Mouse (Mus musculus): ENCODE data around the gene Ppp1r13l. TPM values are rescaled to one million over a fixed set of nuclear protein-coding genes. Genes with fewer than 3 reads are reported as not detected.

Gene Ppp1r13l
- 8.3 and 12.6 TPM in 2 replicates for polyA plus RNA-seq (2015; fragmentation: Nextera tagmentation; extraction: Ambion mirVana)

DNA sequence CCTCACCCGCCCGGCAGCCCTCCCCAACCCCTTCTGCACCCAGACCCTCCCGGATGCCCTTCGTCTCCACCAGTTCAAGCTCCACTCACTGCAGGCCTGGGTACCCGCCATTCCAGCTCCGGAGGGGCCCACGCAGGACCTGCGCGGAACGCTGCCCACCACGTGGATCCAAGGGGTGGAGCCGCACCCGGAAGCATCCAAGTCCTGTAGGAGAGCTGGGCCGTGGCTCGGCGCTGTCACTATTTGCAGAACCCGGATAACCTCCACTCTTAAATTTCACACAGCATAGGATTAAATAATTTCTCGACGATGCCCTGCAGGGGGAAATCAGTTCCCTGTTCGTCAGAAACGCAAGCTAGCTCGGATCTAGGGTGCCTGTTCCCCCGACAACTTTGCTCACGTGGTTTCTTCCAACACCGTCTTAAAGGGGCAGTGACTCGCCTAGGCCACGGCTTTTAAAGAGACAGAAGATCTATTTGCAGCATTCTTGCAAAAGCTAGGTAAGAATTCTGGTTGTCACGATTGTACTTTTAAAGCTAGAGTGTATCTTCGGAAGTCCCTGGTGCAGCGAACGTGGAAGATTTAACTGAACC lies at the start of gene Ppp1r13l, which contains the start of gene Cd3eap:
Gene Ppp1r13l, plus strand, starts transcription at position 451 of the 593 bp plus-strand sequence.
Gene Cd3eap, minus strand, starts transcription at position 185 of the 593 bp plus-strand sequence.
- peak; percentile 73 for ATAC-seq (ENCODE audit: insufficient number of reproducible peaks, insufficient read depth, low FRiP score, low TSS enrichment, low read depth)
- H3K9ac ChIP-seq, result peak within 1 kb of the TSS; percentile 76
- peak within 1 kb of the TSS; percentile 66 for H3K4me3 ChIP-seq

DNA sequence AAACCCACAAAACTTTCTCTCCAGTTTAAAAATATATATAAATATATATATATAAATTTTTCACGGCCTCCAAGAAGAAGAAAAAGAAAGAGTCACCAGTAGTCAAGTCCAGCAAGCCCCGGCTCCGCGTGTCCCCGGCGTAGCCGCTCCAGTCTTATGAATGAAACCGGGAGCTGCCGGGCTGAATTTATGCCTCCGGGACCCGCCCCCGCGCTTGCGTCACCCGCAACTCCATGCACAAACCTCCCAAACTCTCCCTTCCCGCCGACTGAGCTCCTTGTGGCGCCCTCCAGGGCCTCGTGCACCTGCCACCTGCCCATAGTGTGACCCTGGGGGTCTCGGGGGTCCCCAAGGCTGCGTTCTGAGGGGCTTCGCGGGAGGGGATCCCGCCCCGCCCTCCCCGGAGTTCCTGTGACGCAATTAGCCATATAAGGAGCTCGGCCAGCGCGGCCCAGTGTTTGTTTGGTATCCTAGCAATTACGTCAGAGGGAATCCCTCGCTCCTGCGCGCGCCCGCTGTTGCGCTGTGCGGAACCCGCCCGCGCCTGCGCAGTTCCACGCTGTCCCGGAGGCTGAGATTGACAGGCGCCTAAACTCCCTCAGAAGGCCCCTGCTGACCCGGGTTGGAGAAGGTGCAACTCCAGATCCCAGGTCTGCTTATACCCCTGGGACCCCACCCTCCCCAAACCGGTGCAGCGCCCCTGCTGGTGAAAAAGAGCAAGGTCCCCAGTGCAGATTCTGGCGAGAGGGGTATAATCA lies 49.5 kb upstream of the Ppp1r13l start, which contains the start of gene Fosb:
Gene Fosb, minus strand, starts transcription at position 168 of the 758 bp plus-strand sequence.
- H3K4me3 ChIP-seq, result peak within 1 kb of the TSS; percentile 66
- under 1% methylated on average over 48 of the region's 49 CpGs for WGBS
- peaks cover 53% of the 10 kb centered on the region for H3K27me3 ChIP-seq
- peak within 1 kb of the TSS; percentile 99 for H3K4me2 ChIP-seq
- H3K9me3 ChIP-seq, result no peaks in the 10 kb centered on the region
- peaks cover 23% of the 10 kb centered on the region for H3K4me1 ChIP-seq
- no peaks in the 10 kb centered on the region for H3K36me3 ChIP-seq
- peak within 1 kb of the TSS; percentile 39; the same call in 1 of the 2 replicates for H3K27ac ChIP-seq
- peak; percentile 73 for ATAC-seq (ENCODE audit: insufficient number of reproducible peaks, insufficient read depth, low FRiP score, low TSS enrichment, low read depth)
- H3K9ac ChIP-seq, result peak within 1 kb of the TSS; percentile 73

More for the DNA sequence above, at the start of gene Ppp1r13l, which contains the start of gene Cd3eap:
- H3K4me2 ChIP-seq, result peak within 1 kb of the TSS; percentile 98
- H3K9me3 ChIP-seq, result no peaks in the 10 kb centered on the region
- WGBS, result 1% methylated on average over 30 of the region's 31 CpGs
- H3K36me3 ChIP-seq, result peaks cover 32% of the 10 kb centered on the region
- peaks cover 43% of the 10 kb centered on the region for H3K4me1 ChIP-seq
- H3K27me3 ChIP-seq, result peaks cover 11% of the 10 kb centered on the region
- H3K27ac ChIP-seq, result peak within 1 kb of the TSS; percentile 71

DNA sequence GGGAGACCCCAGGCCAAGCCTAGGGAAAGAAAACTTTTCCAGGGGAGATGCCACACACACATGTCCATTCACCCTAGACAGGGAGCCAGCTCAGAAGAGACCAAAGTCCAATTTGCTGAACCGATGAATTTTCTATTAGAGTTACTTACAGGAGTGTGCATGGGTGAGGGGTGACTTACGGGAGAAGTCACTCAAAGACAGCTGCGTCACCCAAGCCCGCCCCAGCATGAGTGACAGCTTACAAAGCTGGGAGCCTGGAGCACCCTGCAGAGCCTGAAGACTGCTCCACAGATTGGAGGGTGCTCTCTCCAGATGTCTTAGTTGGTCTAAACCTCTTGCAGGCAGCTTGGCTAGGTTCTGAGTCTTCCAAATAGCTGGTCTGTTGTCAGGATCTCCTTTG lies 47.6 kb upstream of the Ppp1r13l start:
- H3K4me3 ChIP-seq, result no peak overlapping the region
- WGBS, result 47% methylated on average over 4 of the region's 4 CpGs
- H3K27me3 ChIP-seq, result peaks cover 48% of the 10 kb centered on the region
- H3K4me2 ChIP-seq, result no peak overlapping the region
- no peaks in the 10 kb centered on the region for H3K9me3 ChIP-seq
- no peak overlapping the region for H3K9ac ChIP-seq
- no peak for ATAC-seq (ENCODE audit: insufficient number of reproducible peaks, insufficient read depth, low FRiP score, low TSS enrichment, low read depth)
- H3K27ac ChIP-seq, result no peak overlapping the region
- H3K4me1 ChIP-seq, result peaks cover 20% of the 10 kb centered on the region
- H3K36me3 ChIP-seq, result no peaks in the 10 kb centered on the region

DNA sequence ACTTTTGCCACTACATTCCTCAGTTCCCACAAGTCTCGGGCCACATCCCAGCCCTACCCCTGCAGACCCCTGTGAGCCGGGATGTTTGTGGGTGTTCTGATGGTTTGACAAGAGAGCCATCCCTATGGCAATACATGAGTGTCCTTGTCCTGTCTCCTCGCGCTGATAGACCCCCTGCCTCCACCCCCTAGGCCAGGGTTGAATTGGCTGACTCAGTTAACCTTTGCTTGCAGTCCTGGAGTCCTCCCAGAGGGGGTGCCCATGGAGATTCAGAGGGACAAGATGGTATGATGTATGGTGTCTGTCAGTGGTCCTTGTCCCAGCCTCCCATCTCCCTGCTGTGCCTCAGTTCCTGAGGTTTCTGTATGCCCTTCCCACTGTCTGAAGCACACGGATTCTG lies 45.5 kb upstream of the Ppp1r13l start:
- H3K9ac ChIP-seq, result no peak overlapping the region
- H3K4me3 ChIP-seq, result no peak overlapping the region
- H3K27ac ChIP-seq, result no peak overlapping the region
- WGBS, result 47% methylated on average over 5 of the region's 5 CpGs
- H3K4me2 ChIP-seq, result no peak overlapping the region
- no peak for ATAC-seq (ENCODE audit: insufficient number of reproducible peaks, insufficient read depth, low FRiP score, low TSS enrichment, low read depth)
- peaks cover 10% of the 10 kb centered on the region for H3K4me1 ChIP-seq
- peaks cover 61% of the 10 kb centered on the region for H3K27me3 ChIP-seq
- H3K9me3 ChIP-seq, result no peaks in the 10 kb centered on the region
- no peaks in the 10 kb centered on the region for H3K36me3 ChIP-seq

DNA sequence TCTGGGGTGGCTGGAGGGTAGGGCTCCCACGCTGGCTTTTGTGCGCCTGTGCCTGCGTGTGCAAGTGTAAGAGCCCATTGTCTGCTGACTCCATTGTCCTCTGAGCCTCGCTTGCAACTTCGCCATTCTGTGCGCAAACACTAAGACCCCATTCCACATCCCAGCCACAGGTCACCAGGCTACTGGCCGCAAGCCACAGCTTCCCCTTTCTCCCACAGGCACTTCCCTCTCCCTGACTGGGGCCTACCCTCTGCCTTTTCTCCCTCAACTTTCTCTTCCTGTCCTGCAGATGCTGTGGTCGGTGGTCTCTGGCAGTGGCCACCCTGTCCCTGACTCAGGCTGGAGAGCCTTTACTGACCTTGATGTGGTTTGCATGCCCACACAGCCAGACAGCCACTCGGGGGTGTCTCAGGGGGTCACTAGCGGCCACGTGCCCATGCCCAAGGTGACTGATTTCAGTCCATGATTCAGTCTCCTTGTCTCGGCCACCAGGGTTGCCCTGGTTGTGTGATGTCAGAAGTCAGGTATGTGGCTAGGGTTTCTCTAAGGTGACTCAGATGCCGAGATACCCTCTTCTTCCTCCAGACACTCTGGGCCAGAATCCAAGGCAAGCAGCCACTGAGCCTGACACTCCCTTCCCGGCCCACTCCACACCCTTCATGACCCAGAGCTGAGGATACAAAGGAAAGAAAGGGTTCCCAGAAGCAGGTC lies 42.9 kb upstream of the Ppp1r13l start:
- Histone ChIP-seq H3K9ac (peak overlapping the region; percentile 0; the same call in 1 of the 2 replicates), H3K9me3 (no peaks in the 10 kb centered on the region), H3K4me3 (no peak overlapping the region), H3K27me3 (peaks cover 67% of the 10 kb centered on the region), H3K4me2 (no peak overlapping the region), H3K27ac (no peak overlapping the region), H3K4me1 (peaks cover 11% of the 10 kb centered on the region), H3K36me3 (no peaks in the 10 kb centered on the region)
- 48% methylated on average over 14 of the region's 14 CpGs for WGBS
- no peak for ATAC-seq (ENCODE audit: insufficient number of reproducible peaks, insufficient read depth, low FRiP score, low TSS enrichment, low read depth)

DNA sequence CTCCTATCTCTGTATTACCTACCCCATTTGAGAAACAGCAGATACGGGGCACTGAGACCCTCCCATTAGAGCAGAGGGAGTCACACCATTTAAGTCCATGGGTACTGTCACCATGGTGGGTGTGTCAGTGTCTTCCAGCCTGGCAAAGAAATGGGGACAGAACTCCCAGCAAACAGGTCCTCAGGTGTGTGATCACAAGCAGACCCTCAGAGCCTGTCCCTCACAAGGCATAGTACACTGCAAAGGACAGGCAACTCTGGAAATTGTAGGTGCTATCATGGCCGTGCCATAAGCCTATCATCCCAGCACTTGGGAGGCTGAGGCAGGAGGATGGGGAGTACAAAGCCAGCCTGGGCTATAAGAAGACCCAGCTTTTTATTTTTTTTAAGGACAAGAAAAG lies 41.3 kb upstream of the Ppp1r13l start:
- no peaks in the 10 kb centered on the region for H3K36me3 ChIP-seq
- no peak overlapping the region for H3K9ac ChIP-seq
- no peak overlapping the region for H3K27ac ChIP-seq
- no peak overlapping the region for H3K4me3 ChIP-seq
- H3K4me1 ChIP-seq, result peaks cover 11% of the 10 kb centered on the region
- ATAC-seq (ENCODE audit: insufficient number of reproducible peaks, insufficient read depth, low FRiP score, low TSS enrichment, low read depth), result no peak
- no peak overlapping the region for H3K4me2 ChIP-seq
- 67% methylated on average over 2 of the region's 2 CpGs for WGBS
- H3K27me3 ChIP-seq, result peaks cover 62% of the 10 kb centered on the region
- H3K9me3 ChIP-seq, result no peaks in the 10 kb centered on the region

DNA sequence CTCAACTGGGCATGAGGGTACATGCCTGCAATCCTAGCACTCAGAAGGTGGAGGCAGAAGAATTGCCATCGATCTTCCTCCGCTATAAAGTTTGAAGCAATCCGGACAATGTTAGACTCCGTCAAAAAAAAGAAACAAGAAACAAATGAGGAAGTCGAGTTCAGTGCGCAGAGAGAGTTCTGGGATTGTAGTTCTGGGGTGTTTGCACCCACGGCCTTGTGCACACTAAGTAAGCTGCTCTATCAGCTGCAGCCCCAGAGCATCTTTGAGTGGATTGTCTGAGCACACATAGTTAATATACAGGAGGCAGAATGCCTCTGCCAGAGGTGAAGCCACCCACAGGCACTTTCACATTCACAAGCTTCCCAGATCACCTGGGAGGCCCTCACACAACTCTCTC lies 40.9 kb upstream of the Ppp1r13l start:
- Histone ChIP-seq H3K27ac (no peak overlapping the region), H3K4me1 (peaks cover 11% of the 10 kb centered on the region), H3K4me3 (no peak overlapping the region), H3K4me2 (no peak overlapping the region), H3K9me3 (no peaks in the 10 kb centered on the region), H3K9ac (no peak overlapping the region), H3K36me3 (no peaks in the 10 kb centered on the region), H3K27me3 (peaks cover 57% of the 10 kb centered on the region)
- WGBS, result 72% methylated on average over 7 of the region's 7 CpGs
- no peak for ATAC-seq (ENCODE audit: insufficient number of reproducible peaks, insufficient read depth, low FRiP score, low TSS enrichment, low read depth)

DNA sequence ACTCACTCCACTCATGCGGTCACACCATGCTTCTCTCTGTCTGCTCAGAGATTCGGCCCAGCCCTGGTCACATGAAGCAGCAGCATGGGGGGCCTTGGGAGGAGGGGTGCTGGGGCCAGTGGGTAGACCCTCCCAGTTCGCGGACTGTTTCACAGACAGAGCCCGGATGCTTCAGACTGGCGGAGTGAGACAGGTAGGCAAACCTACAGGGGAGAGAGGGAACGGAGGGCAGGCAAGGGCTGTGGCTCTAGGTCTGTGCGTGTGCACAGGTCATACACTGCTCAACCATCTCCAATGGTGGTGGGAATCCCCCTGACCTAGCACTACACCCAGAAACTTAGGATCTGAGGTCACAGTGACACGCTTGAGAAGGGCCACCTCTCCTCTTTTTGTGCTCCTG lies 40.1 kb upstream of the Ppp1r13l start:
- no peak overlapping the region for H3K27ac ChIP-seq
- H3K27me3 ChIP-seq, result peaks cover 50% of the 10 kb centered on the region

DNA sequence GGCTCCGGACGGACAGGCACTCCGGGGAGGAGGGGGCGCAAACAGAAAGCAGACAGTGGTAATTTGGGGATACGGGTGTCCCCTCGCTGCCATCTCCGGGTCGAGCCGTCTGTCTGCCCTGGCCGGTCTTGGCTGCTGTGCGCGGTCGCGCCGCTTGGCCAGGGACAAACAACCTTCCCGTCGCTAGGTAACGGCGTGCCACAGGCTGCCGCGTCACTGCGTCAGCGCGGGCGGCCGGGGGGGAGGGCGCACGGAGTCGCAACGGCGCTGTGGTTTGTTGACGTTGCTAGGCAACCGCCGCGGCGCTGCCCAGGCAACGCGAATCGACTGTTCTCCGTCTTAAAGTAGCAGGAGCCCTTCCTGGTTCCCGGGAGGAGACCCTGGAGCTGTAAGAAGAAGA lies 39.6 kb upstream of the Ppp1r13l start:
- Histone ChIP-seq H3K9me3 (no peaks in the 10 kb centered on the region), H3K27me3 (peaks cover 45% of the 10 kb centered on the region), H3K27ac (no peak overlapping the region), H3K4me3 (peak overlapping the region; percentile 53), H3K9ac (peak overlapping the region; percentile 65), H3K4me1 (peaks cover 11% of the 10 kb centered on the region), H3K36me3 (no peaks in the 10 kb centered on the region), H3K4me2 (peak overlapping the region; percentile 88)
- peak; percentile 85 for ATAC-seq (ENCODE audit: insufficient number of reproducible peaks, insufficient read depth, low FRiP score, low TSS enrichment, low read depth)
- under 1% methylated on average over 41 of the region's 41 CpGs for WGBS

More for the DNA sequence above, 40.1 kb upstream of the Ppp1r13l start:
- H3K9ac ChIP-seq, result peak overlapping the region; percentile 65
- H3K9me3 ChIP-seq, result no peaks in the 10 kb centered on the region
- peak; percentile 54; the same call in 1 of the 2 replicates for ATAC-seq (ENCODE audit: insufficient number of reproducible peaks, insufficient read depth, low FRiP score, low TSS enrichment, low read depth)
- peaks cover 11% of the 10 kb centered on the region for H3K4me1 ChIP-seq
- H3K36me3 ChIP-seq, result no peaks in the 10 kb centered on the region
- peak overlapping the region; percentile 88 for H3K4me2 ChIP-seq
- 12% methylated on average over 9 of the region's 9 CpGs for WGBS
- peak overlapping the region; percentile 53 for H3K4me3 ChIP-seq

DNA sequence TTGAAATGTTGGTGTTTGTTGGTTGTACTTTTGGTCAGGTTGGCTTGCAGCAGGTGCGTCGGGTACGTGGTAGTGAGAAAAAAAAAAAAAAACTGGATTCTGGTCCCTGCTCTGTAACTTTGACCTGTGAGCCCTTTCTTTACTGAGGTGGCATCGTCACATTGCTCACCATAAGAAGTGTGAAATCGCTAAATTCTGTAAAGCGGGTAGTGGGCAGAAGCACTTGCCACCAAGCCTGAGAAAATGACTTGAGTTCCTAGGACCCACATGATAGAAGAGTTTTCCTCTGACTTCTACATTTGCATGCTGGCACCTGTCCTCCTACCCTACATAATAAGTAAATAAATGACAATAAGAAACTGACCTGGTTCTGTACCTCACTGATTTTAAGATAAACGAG lies 38.9 kb upstream of the Ppp1r13l start:
- peak overlapping the region; percentile 53; the same call in 1 of the 2 replicates for H3K4me3 ChIP-seq

DNA sequence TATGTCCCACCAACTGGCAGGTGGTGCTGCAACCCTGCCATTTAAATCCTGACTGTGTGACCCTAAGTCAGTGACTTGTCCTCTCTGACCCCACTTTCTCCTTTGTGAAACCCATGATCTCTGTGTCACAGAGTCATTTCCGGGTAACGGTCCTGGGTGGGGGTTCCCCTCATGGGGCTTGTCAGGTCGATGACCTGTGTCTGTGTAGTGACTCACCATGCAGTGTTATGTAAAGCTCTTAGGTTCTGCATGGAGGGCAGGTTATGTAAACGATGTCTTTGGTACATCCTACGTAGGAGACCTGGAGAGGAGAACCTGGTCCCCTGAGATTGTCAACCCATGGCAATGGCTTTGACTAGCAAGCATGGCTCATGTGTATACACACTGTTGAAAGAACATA lies 38.1 kb upstream of the Ppp1r13l start:
- WGBS, result 64% methylated on average over 5 of the region's 5 CpGs
- Histone ChIP-seq H3K4me3 (no peak overlapping the region), H3K4me1 (peaks cover 18% of the 10 kb centered on the region), H3K9ac (no peak overlapping the region), H3K36me3 (no peaks in the 10 kb centered on the region), H3K27me3 (peaks cover 33% of the 10 kb centered on the region), H3K27ac (no peak overlapping the region), H3K4me2 (no peak overlapping the region), H3K9me3 (no peaks in the 10 kb centered on the region)
- no peak for ATAC-seq (ENCODE audit: insufficient number of reproducible peaks, insufficient read depth, low FRiP score, low TSS enrichment, low read depth)

More for the DNA sequence above, 38.9 kb upstream of the Ppp1r13l start:
- peaks cover 41% of the 10 kb centered on the region for H3K27me3 ChIP-seq
- H3K4me2 ChIP-seq, result peak overlapping the region; percentile 88
- H3K27ac ChIP-seq, result no peak overlapping the region
- peaks cover 11% of the 10 kb centered on the region for H3K4me1 ChIP-seq
- H3K9ac ChIP-seq, result peak overlapping the region; percentile 65
- ATAC-seq (ENCODE audit: insufficient number of reproducible peaks, insufficient read depth, low FRiP score, low TSS enrichment, low read depth), result no peak
- WGBS, result 40% methylated on average over 7 of the region's 7 CpGs
- no peaks in the 10 kb centered on the region for H3K36me3 ChIP-seq
- H3K9me3 ChIP-seq, result no peaks in the 10 kb centered on the region

All from embryonic facial prominence, embryonic 13.5 days (tissue).